Mouse (Mus musculus) granulocyte monocyte progenitor cell, adult 5-6 weeks (primary cell): Measurements from ENCODE around the gene Atxn2l. TPM values are rescaled to one million over a fixed set of nuclear protein-coding genes. Genes with fewer than 3 reads are reported as not detected.

Experiments used
- ATAC-seq: replicated peaks from 2 replicates; pipeline ENCODE4 v1.8.0; 2016; ENCODE audit warnings: mild to moderate bottlenecking, moderate TSS enrichment, inconsistent platforms; ENCODE audit not compliant: poor library complexity, severe bottlenecking
- total RNA-seq, 2 experiments: library from RNA; stranded (forward) in 1 of 2; stranded (reverse) in 1 of 2; fragments of 200-712, 200-1000 nt in 1 of 2; fragments of >200 nt in 1 of 2; fragmentation: Nextera tagmentation in 1 of 2; gene quantifications; 2 replicates each; pipeline ENCODE4 v1.2.3; 2014 to 2017

Gene Atxn2l
- total RNA-seq (2014; fragmentation: Nextera tagmentation), result 102 and 130 TPM in 2 replicates
- 27.4 and 28.9 TPM in 2 replicates for total RNA-seq (2017)

DNA sequence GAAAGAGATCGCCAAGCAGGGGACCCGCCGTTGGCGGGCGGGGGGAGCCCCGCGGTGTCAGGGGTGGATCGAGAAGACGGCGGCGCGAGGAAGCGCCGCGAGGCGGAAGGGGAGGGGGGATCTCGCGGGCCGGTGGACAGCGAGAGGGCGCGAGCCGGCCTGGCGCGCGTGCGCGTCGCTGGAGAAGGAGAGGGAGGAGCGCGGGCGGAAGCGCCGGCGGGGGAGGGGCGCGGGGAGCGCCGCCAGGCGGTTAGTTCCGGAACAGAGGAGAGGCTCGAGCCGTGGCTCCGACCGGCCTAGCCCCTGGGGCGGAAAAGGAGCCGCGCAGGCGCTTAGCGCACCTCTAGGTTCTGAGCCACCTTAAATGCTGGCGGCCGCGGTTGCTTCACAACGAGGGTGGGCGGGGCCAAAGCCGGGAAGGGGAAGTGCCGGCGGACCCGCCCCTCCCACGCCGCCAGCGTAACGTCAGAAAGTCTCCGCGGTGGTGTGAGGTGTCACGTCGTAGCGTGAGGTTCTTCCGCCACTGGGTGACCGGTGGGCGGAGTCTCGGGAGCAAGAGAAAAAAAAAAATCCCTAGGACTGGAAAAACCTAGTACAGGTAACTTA, at the start of gene Atxn2l:
Gene Atxn2l, minus strand, starts transcription at position 165 of the 606 bp plus-strand sequence.
- ATAC-seq, result peak; percentile 72

DNA sequence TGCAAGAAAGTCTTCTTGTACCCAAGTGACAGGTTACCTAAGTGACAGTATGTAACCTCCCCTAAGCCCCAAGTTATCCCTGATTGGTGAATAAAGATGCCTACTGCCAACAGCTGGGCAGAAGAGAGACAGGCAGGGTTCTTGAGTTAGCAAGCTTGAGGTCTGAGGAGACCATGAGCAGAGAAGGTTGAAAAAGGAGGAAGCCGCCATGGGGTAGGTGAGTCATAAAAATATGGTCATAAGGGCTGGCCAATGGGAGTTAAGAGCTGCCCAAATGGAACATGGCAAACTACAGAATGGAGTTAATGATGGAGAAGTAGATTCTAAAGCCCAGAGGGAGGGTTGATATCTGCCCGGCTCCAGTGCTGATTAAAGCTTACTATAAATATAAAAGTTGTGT, 42.4 kb upstream of the Atxn2l start:
- no peak for ATAC-seq

DNA sequence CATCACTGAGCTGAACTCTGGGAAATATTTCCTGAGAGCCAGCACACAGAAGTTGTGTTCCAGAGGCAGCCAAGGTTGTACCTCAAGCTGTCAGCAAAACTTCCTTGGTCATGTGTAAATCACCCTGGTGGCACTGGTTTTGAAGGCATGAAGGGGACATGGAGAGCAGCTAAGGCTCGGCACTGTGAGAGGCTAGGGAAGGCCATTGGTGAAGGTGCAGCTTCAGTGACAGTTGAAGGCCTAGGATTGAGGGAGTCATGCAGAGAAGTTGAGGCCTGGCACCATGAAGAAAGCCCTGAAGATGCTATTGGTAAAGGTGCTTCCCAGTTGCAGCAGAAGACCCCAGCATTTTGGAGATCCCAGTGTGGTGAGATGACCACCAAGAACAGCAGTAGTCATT, 38.4 kb upstream of the Atxn2l start:
- no peak for ATAC-seq

DNA sequence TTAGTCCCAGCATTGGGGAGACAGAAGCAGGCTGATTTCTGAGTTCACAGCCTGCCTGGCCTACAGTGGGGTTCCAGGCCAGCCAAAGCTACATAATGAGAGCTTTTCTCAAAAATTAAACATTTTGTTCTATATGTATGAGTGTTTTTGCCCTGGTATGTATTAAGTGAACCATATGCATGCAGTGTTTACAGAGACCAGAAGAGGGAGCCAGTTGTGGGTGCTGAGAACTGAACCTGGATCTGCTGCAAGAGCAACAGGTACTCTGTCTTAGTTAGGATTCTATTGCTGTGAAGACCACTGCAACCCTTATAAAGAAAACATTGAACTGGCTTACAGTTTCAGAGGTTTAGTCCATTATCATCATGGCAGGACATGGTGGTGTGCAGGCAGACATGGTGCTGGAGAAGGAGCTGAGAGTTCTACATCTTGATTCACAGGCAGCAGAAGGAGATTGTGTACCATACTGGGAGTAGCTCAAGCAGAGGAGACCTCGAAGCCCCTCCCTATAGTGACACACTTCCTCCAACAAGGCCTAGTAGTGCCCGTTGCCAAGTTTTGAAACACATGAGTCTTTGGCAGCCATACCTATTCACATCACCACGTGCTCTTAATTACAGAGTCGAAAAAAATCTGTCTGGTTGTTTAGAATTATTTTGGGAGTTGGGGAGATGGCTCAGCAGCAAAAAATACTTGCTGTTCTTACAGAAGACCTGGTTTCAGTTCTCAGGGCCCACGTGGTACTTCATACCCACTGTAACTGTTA, 34.8 kb upstream of the Atxn2l start:
- ATAC-seq, result peak; percentile 62

DNA sequence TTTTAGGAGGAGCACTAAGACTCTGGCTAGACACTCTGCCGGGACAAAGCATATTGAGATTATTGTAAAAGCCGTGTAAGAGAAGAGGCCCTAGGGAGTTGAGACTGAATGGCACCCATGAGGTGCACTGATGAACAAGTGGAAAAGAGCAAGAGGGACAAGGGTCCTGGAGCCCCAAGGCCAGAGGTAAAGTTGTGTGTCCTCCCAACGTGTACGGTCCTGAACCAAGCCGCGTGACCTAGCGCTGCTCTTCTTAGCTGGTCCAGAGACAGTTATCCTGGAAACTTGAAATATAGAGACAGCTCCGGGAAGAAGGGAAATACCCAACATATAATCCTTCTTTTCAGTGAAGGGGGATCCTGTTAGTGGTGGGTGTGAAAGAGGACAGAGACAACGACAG, 33.2 kb upstream of the Atxn2l start:
- ATAC-seq, result no peak

DNA sequence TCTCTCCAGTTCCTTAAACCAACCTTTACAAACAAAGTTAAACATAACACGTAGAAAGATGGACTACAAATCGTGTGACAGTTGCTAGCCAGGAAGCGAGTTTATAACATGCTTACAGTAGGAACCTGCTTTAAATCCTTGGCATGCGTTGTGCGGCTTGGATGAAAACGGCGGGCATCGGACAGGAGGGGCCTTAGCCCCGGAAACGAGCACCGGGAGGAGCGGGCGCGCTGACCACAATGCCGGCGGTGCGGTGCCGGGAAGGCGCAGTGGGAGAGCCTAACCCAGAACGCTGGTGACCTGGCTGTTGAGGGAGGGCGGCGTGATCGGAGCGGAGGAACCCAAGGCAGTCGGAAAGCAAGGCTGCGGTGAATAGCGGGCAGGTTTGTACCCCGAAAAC, 32.5 kb upstream of the Atxn2l start:
- peak; percentile 76 for ATAC-seq

DNA sequence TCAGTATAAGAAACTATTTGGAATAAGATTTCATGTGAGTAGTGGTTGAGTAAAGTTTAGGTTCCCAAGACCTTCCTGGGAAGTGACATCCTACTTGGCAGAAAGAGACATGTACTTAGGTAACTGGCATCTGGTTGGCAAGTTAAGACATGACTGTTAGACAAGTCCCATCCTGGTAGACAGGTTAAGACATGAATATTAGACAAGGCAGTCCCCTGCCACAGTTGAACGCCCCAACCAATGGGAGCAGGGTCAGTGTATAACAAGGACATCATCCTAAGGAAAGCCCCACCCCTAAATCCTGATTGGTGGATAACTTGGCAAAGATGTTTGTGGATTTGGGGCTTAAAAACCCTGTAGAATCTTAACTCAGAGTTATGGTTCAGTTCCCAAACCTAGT, 30.2 kb upstream of the Atxn2l start:
- ATAC-seq, result no peak

DNA sequence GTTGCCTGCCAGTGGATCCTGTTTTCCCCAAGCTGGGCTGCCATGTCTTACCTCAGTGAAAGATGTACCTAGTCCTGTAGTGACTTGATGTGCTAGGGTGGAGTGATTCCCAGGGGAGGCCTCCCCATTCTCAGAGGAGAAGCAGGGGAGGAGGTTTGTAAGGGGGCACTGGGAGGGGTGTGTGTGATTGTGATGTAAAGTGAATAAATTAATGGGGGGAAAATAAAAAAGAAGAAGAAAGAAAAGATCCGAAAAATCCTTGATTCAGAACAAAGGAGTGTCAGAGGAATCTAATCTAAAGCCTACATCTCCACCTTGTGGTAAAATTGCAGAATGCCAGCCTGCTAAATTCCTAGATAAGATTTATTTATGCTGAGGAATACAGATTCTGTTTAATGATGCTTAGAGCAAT, 24.9 kb upstream of the Atxn2l start:
- peak; percentile 62 for ATAC-seq

DNA sequence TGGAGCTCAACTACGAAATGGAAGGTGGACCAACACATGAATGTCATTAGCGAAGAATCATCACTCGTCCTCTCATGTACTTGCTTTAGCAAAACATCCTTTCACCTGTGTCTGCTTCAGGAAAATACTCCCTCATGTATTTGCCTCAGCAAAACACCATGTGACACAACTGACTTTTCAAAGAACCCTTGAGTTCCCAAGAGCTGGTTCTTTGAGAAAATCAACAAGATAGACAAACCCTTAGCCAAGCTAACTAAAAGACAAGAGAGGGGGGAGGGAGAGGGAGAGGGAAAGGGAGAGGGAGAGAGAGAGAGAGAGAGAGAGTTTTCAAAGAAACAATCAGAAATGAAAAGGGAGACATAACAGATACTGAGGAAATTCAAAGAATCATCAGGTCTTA, 20.1 kb upstream of the Atxn2l start:
- no peak for ATAC-seq

DNA sequence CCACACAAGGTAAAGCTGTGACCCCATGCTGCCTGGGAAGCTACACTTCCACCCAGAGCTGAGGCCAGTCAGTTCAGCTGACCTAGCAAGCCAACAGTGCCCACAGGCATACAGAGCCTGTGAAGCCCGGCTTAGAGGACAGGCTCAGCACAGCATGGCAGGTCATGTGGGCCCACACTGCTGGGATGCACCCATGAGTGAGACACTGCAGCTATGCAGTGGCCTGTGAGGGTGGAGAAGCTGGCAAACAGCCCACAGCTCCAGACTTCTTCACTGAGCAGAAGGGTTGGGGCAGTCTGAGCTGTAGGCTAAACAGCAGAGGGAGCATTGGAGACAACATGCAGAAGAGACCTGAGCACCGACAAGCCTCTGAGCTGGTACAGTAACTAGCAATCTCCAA, 16.3 kb upstream of the Atxn2l start:
- no peak for ATAC-seq

DNA sequence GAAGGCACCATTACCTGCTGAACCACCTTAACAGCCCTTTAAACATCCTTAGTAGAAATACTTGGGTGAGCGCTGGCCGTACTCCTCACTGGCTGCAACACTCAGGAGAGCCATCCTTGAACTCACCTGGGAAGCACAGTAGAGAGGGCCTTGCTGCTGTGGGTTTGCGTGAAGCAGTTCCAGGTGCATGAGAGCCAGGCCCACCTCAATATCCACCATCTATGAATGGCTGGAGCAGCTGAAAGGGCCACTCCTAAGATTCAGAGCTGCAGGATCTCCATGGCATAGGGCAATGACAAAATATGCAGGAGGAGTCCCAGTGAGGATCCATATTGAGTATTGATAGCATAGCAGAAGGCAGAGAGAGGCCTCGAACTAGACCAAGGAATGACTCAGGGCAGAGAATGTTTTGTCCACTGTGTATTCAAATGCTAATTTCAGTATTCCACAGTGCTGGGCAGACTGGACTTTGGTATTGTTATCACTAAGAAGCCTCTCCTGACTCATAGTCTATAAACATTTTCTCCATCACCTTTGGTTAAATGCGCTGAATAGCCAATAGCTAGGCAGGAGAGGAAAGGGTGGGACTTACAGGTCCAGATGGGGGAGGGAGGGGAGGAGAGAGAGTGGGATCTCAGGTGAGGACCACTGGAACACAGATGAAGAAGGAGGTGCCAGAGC, 15.2 kb upstream of the Atxn2l start:
- ATAC-seq, result no peak

DNA sequence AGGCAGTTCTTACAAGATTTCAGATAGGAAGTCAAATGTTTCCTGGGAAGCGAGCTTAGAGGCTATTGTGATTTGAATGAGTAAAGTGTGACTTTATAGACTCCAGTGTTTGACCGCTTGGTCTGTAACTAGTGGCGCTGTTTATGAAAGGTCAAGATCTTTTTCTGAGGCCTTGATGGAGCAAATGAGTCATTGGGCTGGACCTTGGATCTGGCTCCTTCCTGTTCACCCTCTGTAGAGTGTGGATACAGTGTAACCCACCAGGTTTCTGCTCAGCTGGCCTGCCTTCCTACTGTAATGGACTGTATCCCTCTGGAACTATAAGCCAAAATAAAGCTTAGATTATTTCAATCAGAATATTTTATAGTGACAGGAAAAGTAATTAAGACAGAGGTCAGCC, 8.1 kb upstream of the Atxn2l start:
- ATAC-seq, result no peak

DNA sequence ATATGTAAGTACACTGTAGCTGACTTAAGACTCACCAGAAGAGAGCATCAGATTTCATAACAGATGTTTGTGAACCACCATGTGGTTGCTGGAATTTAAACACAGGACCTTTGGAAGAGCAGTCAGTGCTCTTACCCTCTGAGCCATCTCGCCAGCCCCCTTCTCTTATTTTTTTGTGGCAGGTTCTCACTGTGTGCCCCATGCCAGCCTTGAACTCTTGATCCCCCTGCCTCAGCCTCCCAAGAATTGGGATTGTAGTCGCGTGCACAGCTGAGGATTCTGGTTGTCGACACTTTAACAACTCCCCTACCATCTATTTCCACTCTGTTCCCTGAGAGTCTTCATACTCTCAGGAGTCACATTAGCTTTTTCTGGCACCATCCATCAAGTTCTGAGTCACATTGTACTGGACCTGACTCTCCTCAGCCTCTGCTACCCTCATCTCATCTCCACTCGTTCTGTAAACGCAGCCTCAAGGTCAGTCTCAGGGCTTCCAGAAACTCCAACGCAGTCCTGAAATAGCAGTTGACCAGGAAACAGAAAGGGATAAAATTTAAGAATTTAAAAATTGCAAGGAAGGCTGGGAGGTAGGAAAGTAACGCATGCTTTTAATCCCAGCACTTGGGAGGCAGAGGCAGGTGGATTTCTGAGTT, 4.0 kb upstream of the Atxn2l start:
- no peak for ATAC-seq

DNA sequence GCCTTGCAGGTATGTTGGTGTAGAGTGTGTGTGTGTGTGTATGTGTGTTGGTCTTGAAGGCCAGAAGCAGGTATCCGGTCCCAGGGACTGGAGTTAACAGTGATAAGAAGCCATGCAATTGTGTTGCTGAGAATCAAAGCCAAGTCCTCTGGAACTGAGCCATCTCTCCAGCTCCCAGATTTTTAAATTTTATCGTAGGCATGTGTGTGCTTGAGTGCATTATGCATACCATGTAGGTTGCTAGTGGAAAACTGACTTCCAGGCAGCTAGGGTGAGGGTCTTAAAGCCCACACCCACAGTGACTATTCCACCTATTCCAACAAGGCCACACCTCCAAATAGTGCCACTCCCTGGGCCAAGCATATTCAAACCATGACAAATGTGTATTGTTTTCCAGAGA, 1.7 kb upstream of the Atxn2l start:
- no peak for ATAC-seq

DNA sequence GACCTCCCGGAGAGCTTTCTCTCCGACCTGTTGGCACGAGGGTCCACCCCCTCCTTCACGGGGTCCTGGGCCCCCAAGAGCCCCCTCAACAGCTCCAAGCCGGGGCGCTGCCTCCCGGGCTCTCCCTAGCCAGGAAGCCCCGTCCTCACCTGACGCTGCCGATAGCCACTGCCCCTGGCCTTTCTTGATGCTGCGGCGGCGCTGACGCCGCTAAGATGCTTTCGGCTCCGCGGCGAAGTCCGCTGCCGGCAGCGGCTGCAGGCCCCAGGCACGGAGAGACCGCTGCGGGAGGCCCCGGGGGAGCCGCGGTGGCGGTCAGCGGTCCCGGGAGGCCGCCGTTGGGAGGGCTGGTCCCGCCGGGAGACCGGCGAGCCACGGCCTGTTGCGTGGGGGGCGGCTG, 486 bp downstream of the Atxn2l start:
- no peak for ATAC-seq

DNA sequence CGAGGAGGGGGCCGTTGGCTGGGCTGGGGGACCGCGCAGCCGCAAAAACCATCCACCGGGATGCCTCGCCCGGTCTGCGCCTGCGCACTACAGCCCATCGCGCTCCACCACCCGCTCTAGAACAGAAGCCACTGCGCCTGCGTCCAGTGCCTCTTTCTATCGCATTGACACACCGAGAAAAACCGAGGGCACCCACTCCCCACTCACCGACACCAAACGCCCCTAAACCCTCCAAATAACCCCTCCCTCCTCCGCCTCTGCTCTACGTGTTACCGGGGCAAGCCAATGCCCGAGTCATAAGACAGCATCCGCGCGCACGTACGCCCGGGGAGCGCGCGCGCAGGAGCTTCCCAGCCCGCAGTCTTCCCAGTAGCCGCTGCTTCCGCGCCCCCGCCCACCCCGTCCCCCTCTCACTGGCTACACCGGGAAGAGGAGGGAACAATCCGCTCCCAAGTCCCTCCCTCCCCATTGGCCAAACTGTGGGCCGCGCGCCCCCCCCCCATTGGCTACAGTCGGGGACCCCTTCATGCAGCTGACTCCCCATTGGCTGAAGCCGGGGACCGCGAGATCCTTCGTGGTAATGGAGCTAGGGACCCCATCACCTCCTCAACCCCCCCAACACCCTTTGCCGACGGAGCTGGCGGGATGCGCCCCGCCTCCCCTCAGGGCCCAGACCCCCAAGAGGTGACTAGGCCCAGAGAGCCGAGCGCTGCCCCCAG, 1.1 kb downstream of the Atxn2l start:
- ATAC-seq, result peak; percentile 74

DNA sequence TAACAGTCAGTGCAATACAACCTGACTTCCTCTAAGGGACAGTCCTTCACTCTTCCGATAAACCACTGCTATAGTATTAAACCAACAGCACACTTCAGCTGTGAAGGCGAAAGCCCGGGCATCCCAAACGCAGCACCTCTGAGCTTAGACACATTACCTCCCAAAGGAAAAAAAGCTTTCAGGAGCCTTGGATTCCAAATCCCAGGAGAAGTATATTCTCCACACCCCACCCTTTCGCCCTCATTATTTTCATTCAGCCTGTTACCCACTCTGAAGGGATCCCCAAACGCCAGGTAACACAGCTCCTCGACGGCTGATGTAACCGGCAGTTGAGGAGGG, 1.6 kb downstream of the Atxn2l start:
- ATAC-seq, result no peak

DNA sequence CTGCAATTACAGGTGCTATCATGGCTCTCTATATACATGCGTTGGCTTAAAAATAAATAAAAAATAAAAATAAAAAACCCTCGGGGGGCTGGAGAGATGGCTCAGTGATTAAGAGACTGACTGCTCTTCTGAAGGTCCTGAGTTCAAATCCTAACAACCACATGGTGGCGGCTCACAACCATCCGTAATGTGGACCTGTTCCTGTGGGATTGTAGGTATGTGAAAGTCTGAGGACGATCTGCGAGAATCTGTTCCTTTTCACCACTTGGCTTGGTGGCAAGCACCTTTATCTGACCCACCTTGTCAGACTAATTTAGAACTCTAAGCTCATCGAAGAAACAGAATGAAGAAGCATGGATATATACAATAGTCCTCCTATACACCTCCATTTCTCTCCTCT, 3.8 kb downstream of the Atxn2l start:
- ATAC-seq, result no peak

DNA sequence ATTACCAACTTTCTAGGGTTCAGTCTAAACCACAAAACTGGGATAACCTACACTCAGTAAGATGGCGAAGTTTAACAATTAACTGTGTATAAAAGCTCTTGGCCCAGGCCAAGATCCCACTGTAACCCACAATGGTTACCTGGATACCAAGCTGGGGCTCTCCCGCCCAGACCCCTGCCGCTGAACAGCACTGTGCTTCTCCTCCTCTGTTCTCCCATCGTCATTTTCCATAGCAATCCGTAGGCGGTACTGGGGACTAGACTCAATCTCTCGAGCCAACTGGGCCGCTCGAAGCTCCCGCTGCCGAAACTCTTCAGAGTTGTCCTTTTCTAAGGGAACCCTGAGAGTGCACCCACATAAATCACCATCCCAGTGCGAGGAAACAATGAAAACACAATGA, 5.3 kb downstream of the Atxn2l start:
- ATAC-seq, result no peak

DNA sequence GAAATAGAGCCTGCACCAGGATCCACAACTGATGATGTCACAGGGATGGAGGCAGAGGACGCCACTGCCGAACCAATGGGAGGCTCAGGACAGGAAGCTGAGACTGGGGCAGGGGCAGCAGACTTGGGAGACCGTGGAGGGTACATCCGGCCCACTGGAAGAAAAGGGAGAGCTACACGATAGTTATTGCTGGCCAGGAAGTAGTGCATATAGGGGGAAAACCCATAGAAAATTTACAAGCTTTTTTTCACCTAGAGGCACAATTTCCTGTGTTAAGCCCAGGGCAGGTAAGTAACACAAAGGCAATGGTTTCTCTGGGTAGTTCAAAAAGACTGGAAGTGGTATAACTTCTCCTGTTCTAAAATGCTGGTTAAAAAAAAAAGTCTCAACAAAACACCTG, 6.8 kb downstream of the Atxn2l start:
- no peak for ATAC-seq

DNA sequence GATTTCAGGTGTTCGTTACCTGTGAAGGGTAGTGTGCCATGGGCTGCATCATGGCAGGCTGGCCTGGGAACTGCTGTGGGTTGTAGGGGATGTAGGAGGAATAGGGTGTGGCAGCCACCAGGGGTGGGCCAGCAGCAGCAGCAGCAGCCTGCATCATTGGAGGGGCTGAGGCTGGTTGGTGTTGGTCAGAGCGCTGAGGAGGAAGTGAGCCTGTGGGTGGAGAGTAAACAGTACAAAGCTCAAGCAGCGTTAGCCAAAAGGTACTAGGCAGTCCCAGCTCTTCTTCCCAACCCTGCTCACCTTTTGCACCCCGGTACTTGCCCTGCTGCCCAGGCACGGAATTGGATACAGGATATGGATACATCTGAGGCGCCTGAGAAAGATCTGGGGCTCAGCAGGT, 9.1 kb downstream of the Atxn2l start:
- ATAC-seq, result peak; percentile 23; the same call in 1 of the 2 replicates
